Mouse (Mus musculus) C2C12 (cell line): ENCODE measurements around the gene Tdrd12.

Experiments
- CEBPB ChIP-seq: IDR thresholded peaks from one replicate; pipeline ENCODE4 v1.6.1; 2011; ENCODE audit warnings: low read depth, mild to moderate bottlenecking, control low read depth, moderate library complexity
- CTCF ChIP-seq: IDR thresholded peaks from one replicate; pipeline ENCODE4 v1.5.1; 2011; ENCODE audit not compliant: control insufficient read depth, insufficient read depth, insufficient read length
- FOSL1 ChIP-seq: IDR thresholded peaks from one replicate; pipeline ENCODE4 v1.8.0; 2011; ENCODE audit warnings: mild to moderate bottlenecking, low read length; ENCODE audit not compliant: poor library complexity, insufficient read depth, severe bottlenecking
- MAX ChIP-seq: IDR thresholded peaks from one replicate; pipeline ENCODE4 v1.6.1; 2011; ENCODE audit warnings: mild to moderate bottlenecking, control low read depth
- MYOD1 ChIP-seq: IDR thresholded peaks from one replicate; pipeline ENCODE4 v1.6.1; 2011; ENCODE audit warnings: low read depth; ENCODE audit not compliant: control insufficient read depth, insufficient read length
- USF1 ChIP-seq: IDR thresholded peaks from one replicate; pipeline ENCODE4 v1.6.1; 2011; ENCODE audit warnings: low read depth, mild to moderate bottlenecking, control low read depth, moderate library complexity

DNA sequence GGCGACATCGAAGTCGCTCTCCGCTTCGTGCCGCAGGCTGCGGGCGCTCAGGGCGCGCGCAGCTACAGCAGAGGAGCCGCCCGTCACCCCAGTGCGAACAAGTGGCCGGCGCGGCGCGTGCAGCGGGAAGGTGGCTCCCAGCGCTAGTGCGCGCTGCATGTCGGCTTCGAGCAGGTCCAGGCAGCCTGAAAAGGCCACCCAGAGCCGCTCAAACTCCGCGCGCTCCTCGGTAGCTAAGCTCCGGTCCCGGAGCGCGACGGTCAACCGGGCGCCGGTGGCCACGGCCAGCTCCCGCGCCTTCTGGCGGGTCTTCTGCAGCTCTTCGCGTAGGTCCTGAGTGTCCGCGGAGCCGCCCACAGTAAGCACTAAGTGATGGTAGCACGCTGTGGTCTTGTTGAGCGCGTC is 47.2 kb upstream of the Tdrd12 start:
- TF ChIP-seq CTCF (no peak), USF1 (no peak), MYOD1 (no peak), MAX (no peak), CEBPB (no peak), FOSL1 (no peak)
